Mouse (Mus musculus) hindbrain, embryonic 11.5 days (tissue): ENCODE measurements around the gene Olfr904. TPM values are rescaled to one million over a fixed set of nuclear protein-coding genes. Genes with fewer than 3 reads are reported as not detected.

Source experiments
- ATAC-seq: fragments of 200-750 bp; cut with Nextera tagmentation; 2 replicates; pipeline ENCODE4 v1.8.0; 2017; ENCODE audit warnings: mild to moderate bottlenecking, moderate TSS enrichment, moderate library complexity; ENCODE audit not compliant: low FRiP score
- DNase-seq: peaks from one replicate; pipeline ENCODE4 v3.0.0-alpha.2; 2015; ENCODE audit warnings: low spot score
- H3K27ac ChIP-seq: fragments of 300-500 bp; sonication (generic); 2 replicates; pipeline ENCODE4 v1.5.1; 2014; ENCODE audit warnings: mild to moderate bottlenecking, low read depth, low read length
- H3K27me3 ChIP-seq: fragments of 300-500 bp; sonication (generic); 2 replicates; pipeline ENCODE4 v1.6.1; 2014; ENCODE audit warnings: mild to moderate bottlenecking, low read length, moderate library complexity, mixed read lengths; ENCODE audit not compliant: control insufficient read depth, insufficient read depth
- H3K36me3 ChIP-seq: fragments of 300-500 bp; sonication (generic); 2 replicates; pipeline ENCODE4 v1.6.1; 2014; ENCODE audit warnings: mild to moderate bottlenecking, low read length, moderate library complexity, mixed read lengths; ENCODE audit not compliant: control insufficient read depth, insufficient read depth
- H3K4me1 ChIP-seq: fragments of 300-500 bp; sonication (generic); replicated peaks from 2 replicates; pipeline ENCODE4 v1.6.1; 2014; ENCODE audit warnings: low read length, mixed read lengths; ENCODE audit not compliant: control insufficient read depth, insufficient read depth
- H3K4me2 ChIP-seq: fragments of 300-500 bp; sonication (generic); replicated peaks from 2 replicates; pipeline ENCODE4 v1.6.1; 2014; ENCODE audit warnings: mild to moderate bottlenecking, low read depth, low read length
- H3K4me3 ChIP-seq: fragments of 300-500 bp; sonication (generic); 2 replicates; pipeline ENCODE4 v1.5.1; 2014; ENCODE audit warnings: low read depth, low read length
- H3K9ac ChIP-seq: fragments of 300-500 bp; sonication (generic); 2 replicates; pipeline ENCODE4 v1.6.1; 2014; ENCODE audit warnings: low read depth, low read length
- H3K9me3 ChIP-seq: fragments of 300-500 bp; sonication (generic); 2 replicates; pipeline ENCODE4 v1.6.1; 2016; ENCODE audit warnings: low read length; ENCODE audit not compliant: control insufficient read depth
- WGBS: fragments of 180-500 bp; shearing (Covaris S2); extraction: QIAGEN DNeasy Blood & Tissue Kit; methylation state at CpG from one replicate; pipeline ENCODE4 v1.1.7; 2014; 5-methylcytosine and 5-hydroxymethylcytosine counted together
- polyA plus RNA-seq: library from polyadenylated mRNA; unstranded; fragments of >200 nt; fragmentation: Nextera tagmentation; extraction: Ambion mirVana; gene quantifications from 2 replicates; pipeline ENCODE4 v1.2.1, GENCODE M21; 2014

Gene Olfr904
- polyA plus RNA-seq, 1 experiment from 2014 or later: not detected

DNA sequence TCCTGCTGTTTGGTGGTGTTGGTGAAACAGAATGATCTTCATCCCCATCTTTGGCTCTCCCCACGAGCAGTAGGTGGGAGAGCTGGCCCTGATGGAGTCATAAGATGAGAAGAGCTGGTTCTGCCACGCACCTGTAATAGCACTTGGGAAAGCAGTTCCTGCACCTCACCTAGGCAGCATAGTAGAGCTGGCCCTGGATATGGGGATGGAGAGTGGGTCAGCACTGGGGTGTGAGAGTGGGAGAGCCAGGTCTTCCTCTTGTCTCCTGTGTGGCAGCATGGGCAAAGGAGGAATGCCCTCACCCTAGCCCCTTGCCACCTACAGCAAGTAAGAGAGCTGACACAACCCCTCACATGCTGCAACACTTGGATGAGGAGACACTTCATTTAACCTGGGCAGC lies 49.4 kb downstream of the Olfr904 start:
- no peak for DNase-seq
- no peaks in the 10 kb centered on the region for H3K27me3 ChIP-seq
- no peak overlapping the region for H3K4me3 ChIP-seq
- no peak for ATAC-seq
- no peak overlapping the region for H3K9ac ChIP-seq
- H3K4me1 ChIP-seq: no peaks in the 10 kb centered on the region
- no peak overlapping the region for H3K4me2 ChIP-seq
- no peaks in the 10 kb centered on the region for H3K9me3 ChIP-seq
- 72% methylated on average over 2 of the region's 2 CpGs for WGBS
- H3K27ac ChIP-seq: no peak overlapping the region
- no peaks in the 10 kb centered on the region for H3K36me3 ChIP-seq

Other genes with a start within 250 kb of the Olfr904 start
- gene Olfr894, start 245.1 kb upstream of the Olfr904 start, polyA plus RNA-seq: not detected in 2 replicates
- not detected in 2 replicates for gene Olfr143, start 210.4 kb upstream of the Olfr904 start, polyA plus RNA-seq
- not detected in 2 replicates for gene Olfr895, start 195.3 kb upstream of the Olfr904 start, polyA plus RNA-seq
- gene Olfr896-ps1, start 172.0 kb upstream of the Olfr904 start, polyA plus RNA-seq: not detected in 2 replicates
- not detected in 2 replicates for gene Olfr25, start 134.1 kb upstream of the Olfr904 start, polyA plus RNA-seq
- gene Olfr898, start 114.7 kb upstream of the Olfr904 start, polyA plus RNA-seq: not detected in 2 replicates
- gene Olfr250, start 96.2 kb upstream of the Olfr904 start, polyA plus RNA-seq: not detected in 2 replicates
- gene Olfr251, start 86.1 kb upstream of the Olfr904 start, polyA plus RNA-seq: not detected in 2 replicates
- gene Olfr147, start 61.4 kb upstream of the Olfr904 start, polyA plus RNA-seq: not detected in 2 replicates
- not detected in 2 replicates for gene Olfr901, start 33.7 kb upstream of the Olfr904 start, polyA plus RNA-seq
- gene Olfr902, start 15.5 kb upstream of the Olfr904 start, polyA plus RNA-seq: not detected in 2 replicates
- gene Olfr905, start 8.0 kb downstream of the Olfr904 start, polyA plus RNA-seq: not detected in 2 replicates
- not detected in 2 replicates for gene Olfr906, start 23.9 kb downstream of the Olfr904 start, polyA plus RNA-seq
- not detected in 2 replicates for gene Olfr907, start 32.7 kb downstream of the Olfr904 start, polyA plus RNA-seq
- gene Olfr911-ps1, start 58.4 kb downstream of the Olfr904 start, polyA plus RNA-seq: not detected in 2 replicates
- gene Olfr910, start 74.7 kb downstream of the Olfr904 start, polyA plus RNA-seq: not detected in 2 replicates
- gene Olfr912, start 117.0 kb downstream of the Olfr904 start, polyA plus RNA-seq: not detected in 2 replicates
- not detected in 2 replicates for gene Olfr913, start 129.6 kb downstream of the Olfr904 start, polyA plus RNA-seq
- gene Olfr914, start 142.0 kb downstream of the Olfr904 start, polyA plus RNA-seq: not detected in 2 replicates
- not detected in 2 replicates for gene Olfr916, start 196.7 kb downstream of the Olfr904 start, polyA plus RNA-seq
- gene Olfr917, start 202.7 kb downstream of the Olfr904 start, polyA plus RNA-seq: not detected in 2 replicates
- gene Olfr918, start 211.5 kb downstream of the Olfr904 start, polyA plus RNA-seq: not detected in 2 replicates
- not detected in 2 replicates for gene Olfr919, start 240.5 kb downstream of the Olfr904 start, polyA plus RNA-seq